9 mouse cellular contexts compared by ENCODE assay signal in genomic region chr3:130310694-130311305, GRCm38 (mm10).
A peak's percentile ranks its signal among the peaks of the same experiment; 100 is the strongest.
DNase-seq lines count a peak whose midpoint lies in the region; ATAC-seq lines count a peak whose summit lies in the region.
"Had no signal": no experiment of that assay in that cellular context is flagged by ENCODE, and none has a peak within 500 bp of the region (broad histone marks: within the 10 kb centered on the region; RNA-seq: fewer than 3 reads in every experiment).

No protein-coding gene starts in this region.

- no peaks in the 10 kb centered on the region for H3K9me3 ChIP-seq in neural tube, embryonic 12.5 days
- H3K9me3 ChIP-seq in neural tube, embryonic 15.5 days (replicated peaks) = no peaks in the 10 kb centered on the region
- H3K9me3 ChIP-seq in forebrain, embryonic 15.5 days = no peaks in the 10 kb centered on the region

- H3K4me3 ChIP-seq in neural tube, embryonic 12.5 days = no peak overlapping the region
- H3K4me3 ChIP-seq in neural tube, embryonic 15.5 days (replicated peaks) = no peak overlapping the region
- no peak overlapping the region for H3K4me3 ChIP-seq in forebrain, embryonic 15.5 days

- intact Hi-C loops in heart, postnatal 10 days (cut with DNase I) = no loop called here

- H3K4me2 ChIP-seq in neural tube, embryonic 12.5 days (replicated peaks) = peak overlapping the region; percentile 10; the same call in 1 of the 2 replicates
- no peak overlapping the region for H3K4me2 ChIP-seq in neural tube, embryonic 15.5 days
- H3K4me2 ChIP-seq in forebrain, embryonic 15.5 days (replicated peaks) = 0 out of 2 replicates have a peak overlapping the region, but pooled peaks have one; percentile 6

- peaks cover 13% of the 10 kb centered on the region for H3K4me1 ChIP-seq in neural tube, embryonic 12.5 days
- peaks cover 10% of the 10 kb centered on the region for H3K4me1 ChIP-seq in neural tube, embryonic 15.5 days
- peaks cover 10% of the 10 kb centered on the region; the same call in 1 of the 2 replicates for H3K4me1 ChIP-seq in forebrain, embryonic 15.5 days

- peak; percentile 85 for ATAC-seq in neural tube, embryonic 12.5 days (ENCODE audit: low FRiP score, low read depth)
- no peak for ATAC-seq in neural tube, embryonic 15.5 days (ENCODE audit: low FRiP score)
- peak; percentile 79 for ATAC-seq in forebrain, embryonic 15.5 days (replicated peaks)

- no peaks in the 10 kb centered on the region for H3K27me3 ChIP-seq in neural tube, embryonic 12.5 days (replicated peaks)
- H3K27me3 ChIP-seq in neural tube, embryonic 15.5 days (replicated peaks) = no peaks in the 10 kb centered on the region
- no peaks in the 10 kb centered on the region for H3K27me3 ChIP-seq in forebrain, embryonic 15.5 days

- no peak overlapping the region for H3K27ac ChIP-seq in neural tube, embryonic 12.5 days
- H3K27ac ChIP-seq in neural tube, embryonic 15.5 days (replicated peaks) = no peak overlapping the region
- H3K27ac ChIP-seq in forebrain, embryonic 15.5 days (replicated peaks) = no peak overlapping the region

- H3K9ac ChIP-seq in neural tube, embryonic 12.5 days = no peak overlapping the region
- H3K9ac ChIP-seq in neural tube, embryonic 15.5 days (replicated peaks) = no peak overlapping the region
- no peak overlapping the region for H3K9ac ChIP-seq in forebrain, embryonic 15.5 days (replicated peaks)

- H3K36me3 ChIP-seq in neural tube, embryonic 12.5 days = no peaks in the 10 kb centered on the region
- H3K36me3 ChIP-seq in neural tube, embryonic 15.5 days = no peaks in the 10 kb centered on the region
- H3K36me3 ChIP-seq in forebrain, embryonic 15.5 days = no peaks in the 10 kb centered on the region

- WGBS in neural tube, embryonic 12.5 days = 42% methylated on average over 14 of the region's 14 CpGs
- WGBS in neural tube, embryonic 15.5 days = 29% methylated on average over 14 of the region's 14 CpGs
- WGBS in forebrain, embryonic 15.5 days = 16% methylated on average over 14 of the region's 14 CpGs

- peak; percentile 31 to 54 for DNase-seq in kidney, postnatal 4 days
- DNase-seq in retina, embryonic 14.5 days (ENCODE audit: low spot score) = peak; percentile 70
- no peak for DNase-seq in thymus, adult 18-20 months
- no peak for DNase-seq in thymus, postnatal 4 days
- no peak for DNase-seq in heart, postnatal 10 days
- DNase-seq: cerebellum, postnatal 36 days had no signal

Comparison
In these comparisons a context has a peak if more than half of its experiments do, and no peak if none do; other contexts are left out.
1. DNase-seq: peak in kidney, postnatal 4 days (2 of 2) and retina, embryonic 14.5 days (single experiment); none in thymus, adult 18-20 months (0 of 2), thymus, postnatal 4 days (single experiment) and heart, postnatal 10 days (0 of 2).